Mouse (Mus musculus) monocyte, adult 5-6 weeks (primary cell): ENCODE measurements around the gene Tusc2. TPM values are rescaled to one million over a fixed set of nuclear protein-coding genes. Genes with fewer than 3 reads are reported as not detected.
A peak's percentile ranks its signal among the peaks of the same experiment; 100 is the strongest.

Source experiments
- ATAC-seq: fragments of 153-309, 156-312 bp; replicated peaks from 2 replicates; pipeline ENCODE4 v1.8.0; 2017; ENCODE audit warnings: mild to moderate bottlenecking; ENCODE audit not compliant: low TSS enrichment, insufficient number of reproducible peaks, severe bottlenecking, poor library complexity, low FRiP score
- total RNA-seq: library from RNA; stranded (forward); fragments of 200-1000, 200-491, 200-594 nt; gene quantifications from 3 replicates; pipeline ENCODE4 v1.2.3, GENCODE M21; 2017

Gene Tusc2
- total RNA-seq, 1 experiment from 2014 or later, result 16.0 TPM

- ATAC-seq, result no peak
These were observed 19.8 kb upstream of the Tusc2 start for GRCm38 (mm10) chr9:107543299-107543698.

- no peak for ATAC-seq
These were observed 18.8 kb upstream of the Tusc2 start for GRCm38 (mm10) chr9:107544196-107544700.

GRCm38 (mm10) chr9:107544729-107545128 lies 18.3 kb upstream of the Tusc2 start:
- ATAC-seq, result no peak

- no peak for ATAC-seq
These were observed 17.9 kb upstream of the Tusc2 start for GRCm38 (mm10) chr9:107545199-107545598.

- ATAC-seq, result no peak
These were observed 17.5 kb upstream of the Tusc2 start for GRCm38 (mm10) chr9:107545602-107546001.

GRCm38 (mm10) chr9:107547026-107547425 lies 16.0 kb upstream of the Tusc2 start, which contains the start of gene Zmynd10:
TSS of gene Zmynd10 (plus strand) at chr9:107547298.
- peak; percentile 45 for ATAC-seq

GRCm38 (mm10) chr9:107547957-107548356 lies 15.1 kb upstream of the Tusc2 start:
- ATAC-seq, result no peak

GRCm38 (mm10) chr9:107548820-107549219 lies 14.2 kb upstream of the Tusc2 start:
- no peak for ATAC-seq

- ATAC-seq, result no peak
These were observed 13.6 kb upstream of the Tusc2 start for GRCm38 (mm10) chr9:107549297-107550074.

GRCm38 (mm10) chr9:107550491-107551116 lies 12.5 kb upstream of the Tusc2 start:
- ATAC-seq, result no peak

GRCm38 (mm10) chr9:107551117-107551889 lies 11.8 kb upstream of the Tusc2 start, which contains the start of gene Rassf1:
TSS of gene Rassf1 (plus strand) at chr9:107551555.
- ATAC-seq, result peak; percentile 11; the same call in 1 of the 2 replicates

- ATAC-seq, result no peak
These were observed 11.1 kb upstream of the Tusc2 start for GRCm38 (mm10) chr9:107551890-107552355.

GRCm38 (mm10) chr9:107552690-107553393 lies 10.2 kb upstream of the Tusc2 start:
- ATAC-seq, result no peak

- no peak for ATAC-seq
These were observed 9.3 kb upstream of the Tusc2 start for GRCm38 (mm10) chr9:107553541-107554318.

- ATAC-seq, result peak; percentile 76
These were observed 8.7 kb upstream of the Tusc2 start for GRCm38 (mm10) chr9:107554319-107554825.

- peak; percentile 29 for ATAC-seq
These were observed 8.0 kb upstream of the Tusc2 start for GRCm38 (mm10) chr9:107555031-107555457.

- ATAC-seq, result no peak
These were observed 7.4 kb upstream of the Tusc2 start for GRCm38 (mm10) chr9:107555701-107556100.
